Mouse (Mus musculus) hindbrain, embryonic 15.5 days (tissue): ENCODE results near the gene P2rx2. TPM values are rescaled to one million over a fixed set of nuclear protein-coding genes. Genes with fewer than 3 reads are reported as not detected.

Experiments
- ATAC-seq: fragments of 200-750 bp; cut with Nextera tagmentation; 2 replicates; pipeline ENCODE4 v1.8.0; 2017; ENCODE audit warnings: low read depth, moderate number of reproducible peaks, moderate TSS enrichment; ENCODE audit not compliant: low FRiP score
- H3K27ac ChIP-seq: fragments of 300-500 bp; sonication (generic); replicated peaks from 2 replicates; pipeline ENCODE4 v1.5.1; 2015; ENCODE audit warnings: mild to moderate bottlenecking, inconsistent platforms
- H3K27me3 ChIP-seq: fragments of 300-500 bp; sonication (generic); 2 replicates; pipeline ENCODE4 v1.6.1; 2015; ENCODE audit warnings: control low read depth, inconsistent platforms
- H3K36me3 ChIP-seq: fragments of 300-500 bp; sonication (generic); 2 replicates; pipeline ENCODE4 v1.6.1; 2015; ENCODE audit warnings: control low read depth, inconsistent platforms
- H3K4me1 ChIP-seq: fragments of 300-500 bp; sonication (generic); replicated peaks from 2 replicates; pipeline ENCODE4 v1.6.1; 2015; ENCODE audit warnings: control low read depth, inconsistent platforms
- H3K4me2 ChIP-seq: fragments of 300-500 bp; sonication (generic); 2 replicates; pipeline ENCODE4 v1.6.1; 2015; ENCODE audit warnings: moderate library complexity, mild to moderate bottlenecking, inconsistent platforms
- H3K4me3 ChIP-seq: fragments of 300-500 bp; sonication (generic); 2 replicates; pipeline ENCODE4 v1.5.1; 2015; ENCODE audit warnings: mild to moderate bottlenecking, inconsistent platforms
- H3K9ac ChIP-seq: fragments of 300-500 bp; sonication (generic); 2 replicates; pipeline ENCODE4 v1.6.1; 2015; ENCODE audit warnings: inconsistent platforms
- H3K9me3 ChIP-seq: fragments of 300-500 bp; sonication (generic); 2 replicates; pipeline ENCODE4 v1.6.1; 2016; ENCODE audit warnings: control low read depth, inconsistent platforms
- WGBS: fragments of 180-500 bp; shearing (Covaris S2); methylation state at CpG from one replicate; pipeline ENCODE4 v1.1.7; 2015; 5-methylcytosine and 5-hydroxymethylcytosine counted together
- polyA plus RNA-seq: library from polyadenylated mRNA; unstranded; fragments of >200 nt; fragmentation: Nextera tagmentation; extraction: Ambion mirVana; gene quantifications from 2 replicates; pipeline ENCODE4 v1.2.1, GENCODE M21; 2015

The P2rx2 gene
- polyA plus RNA-seq: 10.2 and 10.7 TPM in 2 replicates

DNA sequence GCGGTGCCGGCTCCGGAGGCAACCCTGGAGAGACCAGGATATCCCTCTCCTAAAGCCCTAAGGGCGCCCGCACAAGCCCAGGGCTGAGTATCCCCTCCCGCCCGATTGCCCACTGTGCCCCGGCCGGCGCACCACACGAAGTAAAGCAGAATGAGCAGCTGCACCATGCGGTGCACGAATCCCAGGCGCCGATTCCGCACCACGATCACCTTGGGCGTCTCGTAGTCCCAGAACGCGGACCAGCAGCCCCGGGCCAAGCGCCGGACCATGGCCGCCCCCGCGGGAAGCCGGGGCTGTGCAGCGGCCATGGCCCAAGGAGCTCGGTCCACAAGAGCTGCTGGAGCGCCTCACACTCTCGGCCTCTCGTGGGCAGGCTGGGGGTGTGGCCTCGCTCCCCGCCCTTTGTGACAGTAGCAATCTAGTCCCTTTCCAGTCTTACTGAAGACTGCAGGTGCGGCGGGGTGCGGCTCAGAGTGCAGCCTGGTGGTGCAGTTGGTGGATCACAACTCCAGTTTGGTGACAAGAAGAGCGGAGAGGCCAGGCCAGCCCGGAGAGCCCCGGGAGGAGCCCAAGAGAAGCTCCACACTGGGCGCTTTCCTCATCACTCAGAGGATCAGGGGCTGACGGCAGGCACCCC is at the start of gene P2rx2:
P2rx2 (minus strand) TSS at position 565 of the 637 bp plus-strand sequence.
- Histone ChIP-seq H3K36me3 (no peaks in the 10 kb centered on the region), H3K9me3 (no peaks in the 10 kb centered on the region), H3K9ac (peak within 1 kb of the TSS; percentile 47), H3K27ac (no peak within 1 kb of the TSS), H3K27me3 (peaks cover 23% of the 10 kb centered on the region), H3K4me2 (peak within 1 kb of the TSS; percentile 87), H3K4me3 (peak within 1 kb of the TSS; percentile 48), H3K4me1 (peaks cover 14% of the 10 kb centered on the region)
- ATAC-seq: peak; percentile 69
- under 1% methylated on average over 43 of the region's 43 CpGs for WGBS

DNA sequence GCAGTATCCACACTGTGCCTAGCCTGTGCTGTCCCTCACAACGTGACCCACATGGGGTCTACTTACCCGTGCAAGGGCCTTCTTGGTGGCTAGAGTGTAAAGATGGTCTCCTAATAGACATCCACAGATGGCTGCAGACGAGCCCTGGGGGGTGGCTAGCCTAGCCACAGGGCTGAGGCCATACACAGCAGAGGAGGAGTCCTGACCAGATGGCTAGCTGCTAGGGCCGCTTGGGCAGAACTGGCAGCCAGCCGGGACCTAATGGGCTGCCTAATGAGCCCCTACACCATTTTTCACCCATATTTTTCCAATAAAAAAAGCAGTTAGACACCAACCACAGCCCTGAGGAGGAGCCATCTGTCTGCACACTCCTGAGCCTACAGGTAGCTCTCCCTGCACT is 49.7 kb upstream of the P2rx2 start:
- peak; percentile 37; the same call in 1 of the 2 replicates for ATAC-seq
- Histone ChIP-seq H3K9ac (no peak overlapping the region), H3K4me2 (no peak overlapping the region), H3K27ac (no peak overlapping the region), H3K4me3 (no peak overlapping the region), H3K36me3 (no peaks in the 10 kb centered on the region), H3K9me3 (no peaks in the 10 kb centered on the region), H3K4me1 (peaks cover under 1% of the 10 kb centered on the region), H3K27me3 (0 out of 2 replicates have a peak, but pooled peaks cover 5% of the 10 kb centered on the region)
- WGBS: 62% methylated on average over 5 of the region's 5 CpGs

DNA sequence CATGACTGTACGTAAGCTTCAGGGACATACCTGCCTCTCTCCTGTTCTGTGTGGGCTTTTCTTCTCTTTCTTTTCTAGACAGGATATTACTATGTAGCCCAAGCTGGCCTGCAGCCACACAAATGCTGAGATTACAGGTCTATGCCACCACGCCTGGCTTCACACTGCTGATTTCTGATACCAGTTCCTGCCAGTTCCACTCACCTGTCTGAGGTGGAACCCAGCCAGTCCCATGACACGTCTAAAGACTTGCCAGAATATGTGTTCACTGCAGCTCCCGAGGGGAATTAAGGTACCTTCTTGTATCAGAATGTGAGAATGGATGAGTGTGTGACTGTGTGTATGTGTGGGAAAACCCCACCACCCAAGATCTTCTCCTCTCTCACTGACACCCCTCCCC is 47.6 kb upstream of the P2rx2 start:
- H3K4me3 ChIP-seq: no peak overlapping the region
- H3K4me1 ChIP-seq: peaks cover 16% of the 10 kb centered on the region
- H3K36me3 ChIP-seq: no peaks in the 10 kb centered on the region
- H3K9me3 ChIP-seq: no peaks in the 10 kb centered on the region
- ATAC-seq: no peak
- WGBS: 86% methylated on average over 4 of the region's 4 CpGs
- no peak overlapping the region for H3K9ac ChIP-seq
- H3K4me2 ChIP-seq: no peak overlapping the region
- no peak overlapping the region for H3K27ac ChIP-seq
- H3K27me3 ChIP-seq: 0 out of 2 replicates have a peak, but pooled peaks cover 5% of the 10 kb centered on the region

DNA sequence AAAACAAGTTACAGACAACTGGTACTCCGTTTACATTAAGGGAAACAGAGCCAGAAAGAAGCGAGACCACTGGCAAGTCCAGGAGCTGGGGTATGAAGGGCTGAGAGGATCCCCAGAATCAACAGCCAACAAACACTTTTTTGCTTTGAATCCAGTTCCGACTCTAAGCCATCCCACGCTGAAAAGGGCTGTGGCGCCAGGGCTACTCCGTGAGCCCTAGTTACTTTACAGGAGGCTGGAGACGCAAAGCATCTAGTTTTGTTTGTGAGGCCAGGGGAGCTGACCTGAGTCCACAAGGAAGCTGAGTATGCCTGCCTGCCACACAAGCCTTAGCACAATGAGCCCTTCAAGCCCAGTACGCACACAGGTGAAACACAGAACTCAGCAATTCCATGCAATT is 44.3 kb upstream of the P2rx2 start:
- peak overlapping the region; percentile 65 for H3K4me3 ChIP-seq
- ATAC-seq: 0 out of 2 replicates have a peak, but pooled peaks have one; percentile 20
- H3K27me3 ChIP-seq: 0 out of 2 replicates have a peak, but pooled peaks cover 5% of the 10 kb centered on the region
- H3K9me3 ChIP-seq: no peaks in the 10 kb centered on the region
- H3K4me1 ChIP-seq: peaks cover 36% of the 10 kb centered on the region
- H3K36me3 ChIP-seq: no peaks in the 10 kb centered on the region
- WGBS: 22% methylated on average over 8 of the region's 8 CpGs
- peak overlapping the region; percentile 60 for H3K4me2 ChIP-seq
- H3K9ac ChIP-seq: peak overlapping the region; percentile 61
- no peak overlapping the region for H3K27ac ChIP-seq

DNA sequence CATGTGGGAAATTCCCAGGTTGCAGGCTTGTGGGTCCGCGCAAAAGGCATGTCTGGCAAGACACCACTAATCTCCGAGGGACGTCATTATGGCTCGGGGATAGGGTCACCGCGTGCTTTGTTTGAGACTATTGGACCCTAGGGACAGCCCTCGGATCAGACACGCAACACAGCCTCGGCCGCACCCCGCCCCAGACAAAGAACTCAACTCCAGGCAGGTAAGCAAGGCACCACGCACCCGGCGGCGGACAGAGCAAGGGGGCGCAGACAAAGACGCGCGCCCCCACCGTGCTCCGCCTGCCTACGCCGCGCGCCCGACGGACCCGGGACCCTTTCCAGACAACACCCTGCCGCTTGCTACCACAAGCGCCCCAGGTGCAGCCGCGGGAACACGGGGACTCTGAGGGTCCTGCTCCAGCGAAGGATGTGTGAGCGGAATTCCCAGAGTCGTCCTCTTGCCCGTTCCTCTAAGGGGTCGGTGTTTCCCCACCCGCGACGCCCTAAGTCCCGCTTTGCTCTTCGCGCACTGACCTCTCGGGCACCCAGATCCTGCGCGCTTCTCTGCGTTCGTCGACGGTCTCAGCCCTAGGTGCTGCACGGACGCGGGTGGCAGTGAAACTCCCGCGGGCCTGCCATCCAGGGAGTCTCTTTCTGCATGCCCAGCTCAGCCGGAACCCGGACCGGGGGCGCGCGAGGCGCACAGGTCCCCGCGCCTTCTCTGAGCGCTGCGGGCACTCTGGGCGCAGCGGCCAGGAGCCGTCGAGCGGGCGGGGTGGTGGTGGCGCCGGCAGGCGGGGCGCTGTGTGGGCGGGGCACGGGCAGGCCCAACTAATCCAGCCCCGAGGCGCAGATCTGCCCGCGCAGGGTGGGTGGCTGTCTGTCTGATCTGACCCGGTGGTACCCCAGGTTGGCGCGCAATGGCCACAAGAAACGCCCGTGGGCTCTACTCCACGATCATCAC is 43.6 kb upstream of the P2rx2 start:
- Histone ChIP-seq H3K27ac (peak overlapping the region; percentile 61), H3K4me1 (peaks cover 36% of the 10 kb centered on the region), H3K36me3 (no peaks in the 10 kb centered on the region), H3K4me3 (peak overlapping the region; percentile 65), H3K9me3 (no peaks in the 10 kb centered on the region), H3K4me2 (peak overlapping the region; percentile 60), H3K9ac (peak overlapping the region; percentile 61), H3K27me3 (0 out of 2 replicates have a peak, but pooled peaks cover 5% of the 10 kb centered on the region)
- peak; percentile 82 for ATAC-seq
- WGBS: 1% methylated on average over 87 of the region's 90 CpGs

DNA sequence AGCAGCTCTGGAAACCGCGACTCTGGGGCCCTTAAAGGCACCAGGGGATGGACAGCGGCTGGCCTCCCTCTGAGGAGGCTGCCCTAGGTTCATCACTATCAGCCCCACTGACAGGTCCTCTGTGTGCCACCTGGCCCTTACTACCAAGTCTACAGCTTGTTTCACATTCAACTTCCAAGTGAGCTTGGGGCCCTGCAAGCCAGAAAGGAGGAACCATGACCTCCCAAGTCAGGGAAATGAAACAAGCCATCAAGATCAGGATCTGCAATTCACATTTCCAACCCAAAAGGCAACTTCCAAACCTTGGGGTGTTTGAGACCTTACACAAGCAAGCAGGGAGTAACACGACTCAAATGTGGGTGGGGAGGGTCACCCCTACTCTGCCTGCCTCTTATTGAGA is 42.3 kb upstream of the P2rx2 start:
- H3K4me3 ChIP-seq: peak overlapping the region; percentile 65
- no peak overlapping the region for H3K9ac ChIP-seq
- 56% methylated on average over 4 of the region's 4 CpGs for WGBS

DNA sequence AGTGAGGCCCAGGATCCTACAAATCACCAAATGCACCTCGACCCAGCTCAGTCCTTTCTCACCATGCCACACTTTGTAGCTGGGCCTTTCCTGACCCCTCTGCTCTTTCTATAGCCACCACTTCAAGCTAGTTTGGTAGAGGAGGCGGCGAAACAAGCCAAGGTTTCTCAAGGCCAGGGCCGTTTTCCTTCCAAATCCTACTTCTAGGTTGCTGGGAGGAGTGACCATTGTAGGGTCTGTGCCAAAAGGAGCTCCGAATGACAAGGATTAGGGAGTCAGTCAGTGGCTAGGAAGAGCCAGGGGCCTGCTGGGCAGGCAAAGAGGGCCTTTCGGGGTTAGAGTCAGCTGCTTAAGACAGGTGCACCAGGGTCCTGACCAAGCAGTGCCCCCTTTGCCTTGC is 41.5 kb upstream of the P2rx2 start:
- ATAC-seq: no peak

More for the DNA sequence above, 42.3 kb upstream of the P2rx2 start:
- Histone ChIP-seq H3K27ac (no peak overlapping the region), H3K36me3 (no peaks in the 10 kb centered on the region), H3K9me3 (no peaks in the 10 kb centered on the region), H3K4me2 (peak overlapping the region; percentile 60), H3K4me1 (peaks cover 36% of the 10 kb centered on the region), H3K27me3 (0 out of 2 replicates have a peak, but pooled peaks cover 5% of the 10 kb centered on the region)
- no peak for ATAC-seq

DNA sequence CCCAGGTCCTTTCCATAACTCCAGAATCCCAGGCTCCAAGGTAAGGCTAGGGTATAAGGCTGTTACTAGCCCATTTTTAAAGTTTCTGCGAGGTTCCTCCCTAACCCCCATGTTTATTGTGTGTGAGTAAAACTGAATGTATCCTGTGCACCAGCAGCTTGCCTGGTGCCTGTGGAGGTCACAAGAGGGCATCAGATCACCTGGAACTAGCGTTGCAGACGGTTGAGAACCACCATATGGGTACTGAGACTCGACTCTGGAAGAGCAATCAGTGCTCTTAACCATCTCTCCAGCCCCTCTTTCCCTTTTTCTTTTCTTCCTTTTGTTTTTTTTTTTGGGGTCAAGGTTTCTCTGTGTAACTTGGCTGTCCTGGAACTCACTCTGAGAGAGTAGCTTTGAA is 36.8 kb upstream of the P2rx2 start:
- no peak overlapping the region for H3K9ac ChIP-seq
- no peaks in the 10 kb centered on the region for H3K9me3 ChIP-seq
- peaks cover 12% of the 10 kb centered on the region for H3K4me1 ChIP-seq
- no peak for ATAC-seq
- H3K36me3 ChIP-seq: peaks cover 35% of the 10 kb centered on the region
- WGBS: 87% methylated on average over 4 of the region's 4 CpGs
- no peak overlapping the region for H3K4me2 ChIP-seq
- no peak overlapping the region for H3K4me3 ChIP-seq
- H3K27ac ChIP-seq: no peak overlapping the region
- no peaks in the 10 kb centered on the region for H3K27me3 ChIP-seq

More for the DNA sequence above, 41.5 kb upstream of the P2rx2 start:
- WGBS: 82% methylated on average over 6 of the region's 6 CpGs
- no peak overlapping the region for H3K4me3 ChIP-seq
- H3K4me1 ChIP-seq: peaks cover 36% of the 10 kb centered on the region
- peak overlapping the region; percentile 60 for H3K4me2 ChIP-seq
- no peaks in the 10 kb centered on the region for H3K36me3 ChIP-seq
- H3K27ac ChIP-seq: no peak overlapping the region
- H3K9me3 ChIP-seq: no peaks in the 10 kb centered on the region
- H3K9ac ChIP-seq: no peak overlapping the region
- 0 out of 2 replicates have a peak, but pooled peaks cover 5% of the 10 kb centered on the region for H3K27me3 ChIP-seq

DNA sequence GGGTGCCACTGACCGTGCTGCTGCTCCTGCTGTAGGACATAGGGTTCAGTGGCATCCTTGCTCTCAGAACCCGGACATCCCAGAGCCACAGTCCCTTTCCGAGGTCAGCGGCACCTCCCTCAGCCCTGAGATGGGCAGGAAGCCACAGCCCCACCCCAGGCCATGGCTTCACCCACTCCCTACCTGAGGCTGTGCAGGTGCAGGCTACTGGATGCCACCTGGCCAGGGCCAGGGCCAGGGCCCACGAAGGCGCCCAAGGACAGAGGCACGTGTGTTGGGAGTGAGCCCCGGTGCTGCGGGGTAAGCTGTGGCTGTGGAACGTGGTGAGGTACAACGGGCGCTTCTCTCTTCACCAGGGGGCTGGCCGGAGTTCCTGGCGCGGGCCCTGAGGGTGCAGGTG is 36.1 kb upstream of the P2rx2 start:
- Histone ChIP-seq H3K9ac (no peak overlapping the region), H3K27ac (no peak overlapping the region), H3K4me1 (peaks cover 4% of the 10 kb centered on the region; the same call in 1 of the 2 replicates), H3K4me3 (no peak overlapping the region), H3K9me3 (no peaks in the 10 kb centered on the region), H3K36me3 (peaks cover 36% of the 10 kb centered on the region), H3K27me3 (no peaks in the 10 kb centered on the region), H3K4me2 (no peak overlapping the region)
- ATAC-seq: peak; percentile 24; the same call in 1 of the 2 replicates
- 89% methylated on average over 14 of the region's 15 CpGs for WGBS

DNA sequence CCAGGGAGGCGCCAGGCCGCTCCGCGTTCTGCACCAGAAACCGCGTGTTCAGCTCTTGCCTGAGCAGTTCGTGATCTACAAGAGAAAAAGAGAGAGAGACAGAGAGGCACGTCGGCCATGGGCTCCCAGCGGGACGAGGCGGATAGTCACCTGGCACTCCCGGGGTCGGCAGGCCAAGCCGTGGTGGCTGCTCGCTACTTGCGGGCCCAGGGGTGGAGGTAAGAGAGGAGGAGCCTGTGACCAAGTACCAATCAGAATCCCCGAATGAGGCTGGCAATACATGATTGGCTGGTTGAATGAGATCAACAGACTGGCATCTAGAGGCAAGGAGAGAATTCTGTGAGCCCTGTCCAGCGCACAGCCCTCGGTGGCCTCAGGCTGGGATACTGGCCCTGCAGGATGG is 35.2 kb upstream of the P2rx2 start:
- peak; percentile 42; the same call in 1 of the 2 replicates for ATAC-seq
- Histone ChIP-seq H3K4me1 (no peaks in the 10 kb centered on the region), H3K27me3 (no peaks in the 10 kb centered on the region), H3K4me3 (no peak overlapping the region), H3K36me3 (peaks cover 40% of the 10 kb centered on the region), H3K27ac (no peak overlapping the region), H3K4me2 (no peak overlapping the region), H3K9ac (no peak overlapping the region), H3K9me3 (no peaks in the 10 kb centered on the region)
- WGBS: 32% methylated on average over 20 of the region's 20 CpGs

DNA sequence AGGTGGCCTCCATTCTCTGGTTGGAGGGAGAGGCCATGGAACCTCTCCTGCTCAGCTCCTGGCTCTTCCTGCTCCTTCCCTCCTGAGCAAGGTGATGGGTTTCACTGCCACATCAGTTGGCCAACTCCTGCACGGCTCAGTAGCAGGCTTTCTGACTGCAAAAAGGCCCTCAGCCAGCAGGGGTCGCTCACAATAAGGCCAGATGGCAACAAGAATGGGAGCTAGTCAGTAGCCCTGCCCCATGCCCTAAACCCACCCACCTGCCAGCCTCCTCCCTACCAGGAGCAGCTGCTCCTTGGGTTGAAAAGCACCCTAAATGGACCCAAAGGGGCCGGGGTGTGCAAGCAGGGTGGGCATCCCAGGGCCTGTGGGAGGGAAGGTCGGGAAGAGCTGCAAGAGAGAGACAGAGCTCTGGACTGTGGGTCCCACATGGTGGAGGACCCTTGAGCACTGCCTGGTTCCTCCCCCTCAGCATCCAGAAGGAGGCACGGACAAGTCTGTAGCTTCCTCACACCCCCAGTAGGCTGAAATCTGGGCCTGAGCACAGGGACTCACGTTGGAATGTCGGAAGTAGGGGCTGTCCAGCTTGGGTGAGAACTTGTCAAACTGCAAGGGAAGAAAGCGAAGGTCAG is 33.9 kb upstream of the P2rx2 start:
- 61% methylated on average over 8 of the region's 8 CpGs for WGBS
- H3K27ac ChIP-seq: no peak overlapping the region
- peak; percentile 62; the same call in 1 of the 2 replicates for ATAC-seq
- peaks cover 40% of the 10 kb centered on the region for H3K36me3 ChIP-seq
- no peaks in the 10 kb centered on the region for H3K4me1 ChIP-seq
- no peak overlapping the region for H3K9ac ChIP-seq
- H3K4me3 ChIP-seq: no peak overlapping the region
- no peaks in the 10 kb centered on the region for H3K27me3 ChIP-seq
- no peaks in the 10 kb centered on the region for H3K9me3 ChIP-seq
- no peak overlapping the region for H3K4me2 ChIP-seq
